Mouse (Mus musculus) lung, embryonic 15.5 days (tissue): ENCODE measurements at regions not wholly inside any gene's neighbourhood (a gene's known extent, or its start where the extent isn't known, plus 50 kb on each side); places are given as distances from the start of the nearest gene placed in this dataset.

Experiments used
- ATAC-seq: fragments of 200-750 bp; cut with Nextera tagmentation; 2 replicates; pipeline ENCODE4 v1.8.0; 2017; ENCODE audit warnings: moderate number of reproducible peaks, borderline replicate concordance; ENCODE audit not compliant: low FRiP score, low TSS enrichment; ENCODE audit errors: extremely low read depth
- H3K27ac ChIP-seq: fragments of 300-500 bp; sonication (generic); 2 replicates; pipeline ENCODE4 v1.5.1; 2015; ENCODE audit warnings: moderate library complexity, mild to moderate bottlenecking, inconsistent platforms
- H3K27me3 ChIP-seq: fragments of 300-500 bp; sonication (generic); 2 replicates; pipeline ENCODE4 v1.6.1; 2015; ENCODE audit warnings: inconsistent platforms
- H3K36me3 ChIP-seq: fragments of 300-500 bp; sonication (generic); 2 replicates; pipeline ENCODE4 v1.6.1; 2015; ENCODE audit warnings: inconsistent platforms
- H3K4me1 ChIP-seq: fragments of 300-500 bp; sonication (generic); 2 replicates; pipeline ENCODE4 v1.6.1; 2015; ENCODE audit warnings: inconsistent platforms
- H3K4me2 ChIP-seq: fragments of 300-500 bp; sonication (generic); 2 replicates; pipeline ENCODE4 v1.6.1; 2015; ENCODE audit warnings: inconsistent platforms, mild to moderate bottlenecking, moderate library complexity
- H3K4me3 ChIP-seq: fragments of 300-500 bp; sonication (generic); 2 replicates; pipeline ENCODE4 v1.5.1; 2015; ENCODE audit warnings: mild to moderate bottlenecking, inconsistent platforms
- H3K9ac ChIP-seq: fragments of 300-500 bp; sonication (generic); 2 replicates; pipeline ENCODE4 v1.6.1; 2015; ENCODE audit warnings: inconsistent platforms
- H3K9me3 ChIP-seq: fragments of 300-500 bp; sonication (generic); 2 replicates; pipeline ENCODE4 v1.6.1; 2016; ENCODE audit warnings: inconsistent platforms
- WGBS: fragments of 180-500 bp; shearing (Covaris S2); methylation state at CpG from one replicate; pipeline ENCODE4 v1.1.7; 2015; 5-methylcytosine and 5-hydroxymethylcytosine counted together

- 90% methylated on average over 4 of the region's 4 CpGs for WGBS
- Histone ChIP-seq H3K4me1 (0 out of 2 replicates have a peak, but pooled peaks cover 5% of the 10 kb centered on the region), H3K4me3 (no peak overlapping the region), H3K9me3 (no peaks in the 10 kb centered on the region), H3K27ac (no peak overlapping the region), H3K27me3 (no peaks in the 10 kb centered on the region), H3K9ac (no peak overlapping the region), H3K36me3 (no peaks in the 10 kb centered on the region), H3K4me2 (no peak overlapping the region)
- ATAC-seq: no peak
Observed at GRCm38 (mm10) chr16:29706996-29707395, 127.9 kb downstream of the Opa1 start.

- WGBS: 91% methylated on average over 11 of the region's 11 CpGs
- H3K4me1 ChIP-seq: peaks cover 11% of the 10 kb centered on the region; the same call in 1 of the 2 replicates
- H3K27ac ChIP-seq: no peak overlapping the region
- H3K9ac ChIP-seq: no peak overlapping the region
- no peak for ATAC-seq
- no peaks in the 10 kb centered on the region for H3K36me3 ChIP-seq
- no peaks in the 10 kb centered on the region for H3K9me3 ChIP-seq
- no peaks in the 10 kb centered on the region for H3K27me3 ChIP-seq
- H3K4me2 ChIP-seq: no peak overlapping the region
- no peak overlapping the region for H3K4me3 ChIP-seq
Observed at GRCm38 (mm10) chr16:29707656-29708055, 128.5 kb downstream of the Opa1 start.

DNA sequence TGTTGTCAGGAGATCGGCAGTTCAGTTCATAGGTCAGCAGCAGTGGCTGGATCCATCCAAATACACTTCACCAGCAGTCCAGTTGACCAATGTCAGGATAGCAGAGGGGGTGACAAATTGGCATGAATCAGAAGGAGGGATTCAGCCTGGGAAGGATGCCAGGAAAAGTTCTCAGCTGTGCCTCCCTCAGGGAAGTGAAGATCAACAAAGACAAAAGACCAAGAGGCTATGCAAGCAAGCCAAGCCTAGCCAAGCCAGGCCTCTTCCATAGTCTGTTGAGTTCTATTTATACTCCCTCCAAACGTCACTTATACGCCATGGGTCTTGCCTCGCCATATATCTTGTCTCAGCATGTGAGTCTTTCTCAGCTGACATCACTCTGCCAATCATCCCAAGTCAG lies 129.9 kb downstream of the Opa1 start:
- 0 out of 2 replicates have a peak overlapping the region, but pooled peaks have one; percentile 21 for H3K27ac ChIP-seq
- no peak overlapping the region for H3K4me3 ChIP-seq
- H3K4me1 ChIP-seq: peaks cover 13% of the 10 kb centered on the region
- H3K9ac ChIP-seq: no peak overlapping the region
- no peaks in the 10 kb centered on the region for H3K36me3 ChIP-seq
- no peaks in the 10 kb centered on the region for H3K9me3 ChIP-seq
- peak; percentile 65; the same call in 1 of the 2 replicates for ATAC-seq
- 52% methylated on average over 4 of the region's 4 CpGs for WGBS
- H3K27me3 ChIP-seq: no peaks in the 10 kb centered on the region
- H3K4me2 ChIP-seq: no peak overlapping the region

DNA sequence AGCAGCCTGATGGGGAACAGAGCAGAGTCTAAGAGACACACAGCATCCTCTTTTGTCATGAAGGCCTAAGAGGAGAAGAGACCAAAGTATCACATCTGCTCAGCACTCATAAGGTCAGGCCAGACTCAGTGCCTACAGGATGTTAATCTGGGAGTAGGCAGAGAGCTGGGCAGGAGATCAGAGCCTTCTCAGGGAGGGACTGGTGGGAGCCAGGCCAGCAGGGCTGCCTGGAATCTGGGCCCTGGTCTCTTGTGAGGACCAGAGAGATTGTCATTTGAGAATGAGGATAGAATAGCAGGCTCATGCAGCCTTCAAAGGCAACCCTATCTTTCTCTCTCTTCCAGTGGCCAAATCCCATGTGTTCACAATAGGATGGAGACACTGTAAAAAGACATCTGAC lies 132.3 kb downstream of the Opa1 start:
- Histone ChIP-seq H3K9ac (no peak overlapping the region), H3K27ac (no peak overlapping the region), H3K27me3 (no peaks in the 10 kb centered on the region), H3K36me3 (no peaks in the 10 kb centered on the region), H3K4me3 (no peak overlapping the region), H3K4me1 (peaks cover 25% of the 10 kb centered on the region), H3K9me3 (no peaks in the 10 kb centered on the region), H3K4me2 (no peak overlapping the region)
- no peak for ATAC-seq

GRCm38 (mm10) chr16:29711912-29712681 lies 133.0 kb downstream of the Opa1 start:
- Histone ChIP-seq H3K4me2 (no peak overlapping the region), H3K9ac (no peak overlapping the region), H3K27me3 (no peaks in the 10 kb centered on the region), H3K27ac (no peak overlapping the region), H3K4me1 (peaks cover 25% of the 10 kb centered on the region), H3K36me3 (no peaks in the 10 kb centered on the region), H3K4me3 (no peak overlapping the region), H3K9me3 (no peaks in the 10 kb centered on the region)
- no peak for ATAC-seq
- WGBS: 60% methylated on average over 12 of the region's 12 CpGs

DNA sequence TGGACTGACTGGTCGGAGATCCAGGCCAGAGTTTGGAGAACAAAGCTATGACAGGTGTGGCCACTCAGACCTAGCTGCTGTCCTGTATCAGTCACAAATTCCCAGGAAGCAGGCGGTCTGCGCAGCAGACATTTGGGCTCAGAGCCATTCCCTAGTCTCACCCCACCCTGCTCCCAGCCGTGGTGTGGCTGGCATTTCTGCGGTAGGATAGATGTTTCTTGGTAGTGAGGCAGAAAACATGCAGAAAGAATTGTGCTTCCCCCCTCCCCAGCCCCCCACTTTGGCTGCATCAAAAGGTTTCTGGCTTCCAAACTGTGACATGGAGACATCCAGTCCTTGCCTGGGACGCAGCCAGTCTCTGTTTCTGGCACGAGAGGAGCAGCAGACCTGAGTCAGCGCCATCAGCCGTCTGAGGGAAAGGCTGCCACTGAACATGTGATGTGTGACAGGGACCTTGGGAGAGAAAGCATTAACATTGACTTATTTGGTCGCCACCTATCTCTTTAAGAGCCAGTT lies 135.5 kb downstream of the Opa1 start:
- 0 out of 2 replicates have a peak overlapping the region, but pooled peaks have one; percentile 26 for H3K4me2 ChIP-seq
- no peaks in the 10 kb centered on the region for H3K27me3 ChIP-seq
- H3K27ac ChIP-seq: no peak overlapping the region
- peak; percentile 85 for ATAC-seq
- H3K9me3 ChIP-seq: no peaks in the 10 kb centered on the region
- H3K4me1 ChIP-seq: peaks cover 31% of the 10 kb centered on the region
- H3K4me3 ChIP-seq: no peak overlapping the region
- no peak overlapping the region for H3K9ac ChIP-seq
- 30% methylated on average over 10 of the region's 10 CpGs for WGBS
- no peaks in the 10 kb centered on the region for H3K36me3 ChIP-seq

DNA sequence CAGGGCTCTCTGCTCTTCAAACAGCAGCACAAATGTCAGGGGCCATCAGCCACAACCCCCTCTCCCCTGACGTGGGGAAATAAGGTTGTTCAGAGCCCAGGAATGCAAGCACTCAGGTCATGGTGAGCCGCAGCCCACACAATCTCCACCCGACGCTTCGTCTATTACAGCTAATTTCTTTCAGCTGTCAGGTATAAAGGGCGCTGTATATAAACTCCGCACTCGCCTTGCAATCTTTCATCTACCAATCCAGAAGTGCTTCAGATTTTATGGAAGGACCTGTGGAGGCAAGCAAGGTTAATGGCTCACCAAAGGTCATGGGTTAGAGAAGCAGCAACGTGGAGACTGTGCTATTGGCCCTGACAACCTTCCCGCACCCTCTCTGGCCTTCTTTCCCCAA lies 139.8 kb downstream of the Opa1 start:
- H3K27ac ChIP-seq: peak overlapping the region; percentile 10
- H3K4me3 ChIP-seq: no peak overlapping the region
- ATAC-seq: no peak
- 24% methylated on average over 10 of the region's 10 CpGs for WGBS
- H3K4me2 ChIP-seq: no peak overlapping the region
- H3K9ac ChIP-seq: no peak overlapping the region
- H3K27me3 ChIP-seq: no peaks in the 10 kb centered on the region
- H3K36me3 ChIP-seq: no peaks in the 10 kb centered on the region
- H3K4me1 ChIP-seq: peaks cover 30% of the 10 kb centered on the region
- H3K9me3 ChIP-seq: no peaks in the 10 kb centered on the region

- H3K4me1 ChIP-seq: peaks cover 21% of the 10 kb centered on the region
- H3K4me2 ChIP-seq: no peak overlapping the region
- no peaks in the 10 kb centered on the region for H3K36me3 ChIP-seq
- ATAC-seq: no peak
- no peaks in the 10 kb centered on the region for H3K27me3 ChIP-seq
- peak overlapping the region; percentile 10; the same call in 1 of the 2 replicates for H3K27ac ChIP-seq
- H3K9me3 ChIP-seq: no peaks in the 10 kb centered on the region
- no peak overlapping the region for H3K9ac ChIP-seq
- no peak overlapping the region for H3K4me3 ChIP-seq
- 75% methylated on average over 23 of the region's 23 CpGs for WGBS
Observed at GRCm38 (mm10) chr16:29719571-29720451, 140.7 kb downstream of the Opa1 start.

- H3K4me1 ChIP-seq: peaks cover 16% of the 10 kb centered on the region
- WGBS: 70% methylated on average over 5 of the region's 5 CpGs
- ATAC-seq: no peak
- H3K27me3 ChIP-seq: 0 out of 2 replicates have a peak, but pooled peaks cover 3% of the 10 kb centered on the region
- H3K4me3 ChIP-seq: no peak overlapping the region
- H3K4me2 ChIP-seq: no peak overlapping the region
- H3K9ac ChIP-seq: no peak overlapping the region
- no peak overlapping the region for H3K27ac ChIP-seq
- no peaks in the 10 kb centered on the region for H3K36me3 ChIP-seq
- no peaks in the 10 kb centered on the region for H3K9me3 ChIP-seq
Observed at GRCm38 (mm10) chr16:29725153-29725552, 146.0 kb downstream of the Opa1 start.

DNA sequence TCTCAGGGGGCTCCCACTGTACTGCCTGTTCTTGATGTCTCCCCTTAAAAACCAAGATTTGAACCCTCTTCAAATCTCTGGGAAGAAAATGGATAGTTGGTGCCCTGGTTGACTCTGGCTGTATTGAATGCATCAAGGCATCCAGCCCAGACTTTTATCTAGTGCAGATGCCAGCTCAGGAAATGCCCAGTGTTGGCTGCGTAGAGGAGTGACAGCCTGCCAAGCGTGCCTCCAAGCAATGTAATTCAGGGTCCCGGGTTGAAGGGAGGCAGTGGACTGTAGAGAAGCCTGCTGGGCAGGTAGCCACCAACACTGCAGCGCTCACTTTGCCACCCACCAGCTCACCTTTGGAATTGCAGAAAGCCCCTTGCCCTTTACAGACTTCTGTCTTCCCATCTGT lies 146.4 kb downstream of the Opa1 start:
- no peaks in the 10 kb centered on the region for H3K9me3 ChIP-seq
- no peak for ATAC-seq
- 79% methylated on average over 4 of the region's 4 CpGs for WGBS
- peaks cover 16% of the 10 kb centered on the region for H3K4me1 ChIP-seq
- no peaks in the 10 kb centered on the region for H3K36me3 ChIP-seq
- H3K4me2 ChIP-seq: no peak overlapping the region
- H3K4me3 ChIP-seq: no peak overlapping the region
- 0 out of 2 replicates have a peak, but pooled peaks cover 3% of the 10 kb centered on the region for H3K27me3 ChIP-seq
- no peak overlapping the region for H3K9ac ChIP-seq
- no peak overlapping the region for H3K27ac ChIP-seq

DNA sequence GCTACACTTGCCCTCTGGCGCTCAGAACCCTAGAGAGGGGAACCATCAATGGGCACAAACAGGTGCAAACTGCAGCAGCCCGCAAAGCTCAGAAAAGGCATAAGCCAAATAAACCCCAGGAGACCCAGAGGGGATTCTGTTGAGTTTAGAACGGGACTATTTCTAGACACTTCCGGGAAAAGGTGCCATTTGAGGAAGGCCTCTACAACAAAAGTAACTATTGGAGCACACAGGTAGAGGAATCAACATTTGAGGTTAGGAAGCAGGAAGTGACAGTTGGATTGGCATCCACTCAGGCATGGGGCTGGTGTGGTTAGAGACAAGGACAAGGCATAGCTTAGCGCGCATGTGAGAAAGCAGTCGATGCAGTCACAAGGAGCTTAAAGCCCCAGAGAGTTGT lies 148.3 kb downstream of the Opa1 start:
- H3K4me2 ChIP-seq: no peak overlapping the region
- H3K9ac ChIP-seq: no peak overlapping the region
- 78% methylated on average over 7 of the region's 7 CpGs for WGBS
- H3K4me3 ChIP-seq: no peak overlapping the region
- H3K4me1 ChIP-seq: peaks cover 16% of the 10 kb centered on the region
- no peak for ATAC-seq
- no peaks in the 10 kb centered on the region for H3K9me3 ChIP-seq
- H3K27me3 ChIP-seq: 0 out of 2 replicates have a peak, but pooled peaks cover 3% of the 10 kb centered on the region
- no peaks in the 10 kb centered on the region for H3K36me3 ChIP-seq
- no peak overlapping the region for H3K27ac ChIP-seq
